Mouse (Mus musculus): ENCODE results near the gene Tmem170b.
"Not testable (repeated sequence)": the region's sequence is repeated elsewhere in the genome, so short reads cannot be mapped to it uniquely, and the experiment has no call there.

The Tmem170b gene

DNA sequence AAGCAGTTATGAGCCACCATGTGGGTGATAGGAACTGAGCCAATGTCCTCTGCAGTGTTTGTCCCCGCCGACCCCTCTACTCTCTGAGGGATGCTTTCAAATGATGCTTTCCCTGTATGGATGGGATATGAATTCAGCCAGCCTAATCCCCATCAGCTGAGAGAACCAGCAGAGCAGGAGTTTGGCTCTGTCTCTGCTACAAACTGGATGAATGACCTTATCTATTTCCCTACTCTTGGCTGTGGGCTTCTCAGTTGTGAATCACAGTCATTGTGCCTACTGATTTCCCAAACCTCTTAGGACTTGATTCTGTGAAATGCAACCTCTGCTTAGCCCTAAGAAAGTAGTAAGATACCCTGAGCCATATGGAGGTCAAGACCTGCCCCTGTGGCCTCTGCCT lies 64.2 kb downstream of the Tmem170b start:
- no peak for DNase-seq (ENCODE audit: low read depth, low spot score)

DNA sequence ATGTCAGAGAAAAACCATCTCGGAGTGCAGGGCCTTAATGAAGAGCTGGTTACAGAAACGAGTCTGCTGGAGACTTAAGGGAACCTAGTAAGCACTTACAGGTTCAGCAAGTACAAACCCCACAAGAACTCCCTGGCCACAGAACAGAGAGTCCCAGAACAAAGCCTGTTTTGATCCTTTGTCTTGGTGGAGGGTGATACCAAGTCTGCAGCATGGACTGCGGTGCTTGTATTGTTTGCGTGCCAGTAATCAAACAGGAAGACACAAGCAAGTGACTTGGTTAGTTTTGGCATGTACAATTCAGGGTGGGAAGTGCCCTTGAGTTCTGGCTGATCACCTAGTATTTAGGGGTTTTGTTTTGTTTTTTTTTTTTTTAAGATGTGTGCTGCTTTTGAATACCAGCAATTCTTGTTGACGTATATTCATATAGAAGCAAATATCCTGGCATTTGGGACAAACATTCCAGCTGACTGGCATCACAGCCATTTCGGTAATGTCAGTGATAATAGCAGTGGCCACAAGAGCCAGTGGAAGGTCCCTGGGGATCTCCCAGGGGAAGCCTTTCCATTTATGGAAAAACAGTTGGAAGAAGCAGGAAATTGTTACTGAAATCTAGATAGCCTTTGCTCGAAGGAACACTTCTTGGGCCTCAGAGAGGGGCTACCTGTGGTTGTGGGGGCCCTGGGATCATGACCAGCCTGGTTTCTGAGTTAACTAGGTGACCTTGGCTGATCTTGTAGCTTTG lies 64.9 kb downstream of the Tmem170b start:
- DNase-seq (ENCODE audit: low read depth, low spot score) = no peak

DNA sequence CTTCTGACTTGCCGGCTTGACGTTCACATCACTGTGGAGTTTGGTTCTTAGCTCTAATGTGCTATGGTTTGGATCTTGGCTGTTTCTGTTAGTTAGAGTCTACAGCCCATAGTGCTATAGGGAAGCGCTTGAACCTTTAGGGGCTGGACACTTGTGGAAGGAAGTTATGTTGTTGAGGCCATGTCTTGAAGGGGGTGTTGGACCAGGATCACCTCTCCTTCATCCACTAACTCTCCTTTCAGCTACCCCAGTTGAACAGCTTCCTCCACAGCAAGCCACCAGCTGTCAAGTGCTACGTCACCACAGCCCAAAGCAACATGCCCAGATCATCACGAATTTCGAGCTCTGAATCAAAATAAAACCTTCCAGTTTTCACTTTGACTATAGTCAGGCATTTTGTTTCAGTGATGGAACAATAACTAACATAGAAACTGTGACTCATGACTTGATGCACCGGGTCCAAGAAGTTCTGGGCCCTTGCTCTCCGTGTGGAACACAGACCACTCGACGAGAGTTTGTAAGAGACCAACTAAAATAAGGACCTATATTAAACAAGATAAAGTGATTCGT lies 65.5 kb downstream of the Tmem170b start:
- DNase-seq (ENCODE audit: low read depth, low spot score) = no peak

DNA sequence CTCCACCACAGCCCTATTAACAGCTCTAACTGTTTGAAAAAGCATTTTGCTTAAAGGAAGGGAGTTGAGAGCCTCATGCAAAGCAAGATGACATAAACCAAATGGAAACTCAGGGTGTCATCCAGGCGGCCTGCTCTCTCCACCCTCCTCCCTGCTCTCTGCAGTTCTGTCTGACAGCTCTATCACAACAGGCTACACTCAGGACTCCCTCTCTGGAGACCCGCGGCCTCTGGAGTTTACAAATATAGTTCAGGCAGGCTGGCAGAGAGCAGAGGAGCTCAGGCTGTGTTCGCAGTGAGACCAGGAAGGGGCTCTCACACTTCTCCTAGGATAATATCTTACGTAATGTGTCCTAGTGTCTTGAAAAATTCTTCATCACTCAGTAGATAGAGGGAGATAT lies 67.2 kb downstream of the Tmem170b start:
- DNase-seq (ENCODE audit: low read depth, low spot score) = not testable (repeated sequence)

DNA sequence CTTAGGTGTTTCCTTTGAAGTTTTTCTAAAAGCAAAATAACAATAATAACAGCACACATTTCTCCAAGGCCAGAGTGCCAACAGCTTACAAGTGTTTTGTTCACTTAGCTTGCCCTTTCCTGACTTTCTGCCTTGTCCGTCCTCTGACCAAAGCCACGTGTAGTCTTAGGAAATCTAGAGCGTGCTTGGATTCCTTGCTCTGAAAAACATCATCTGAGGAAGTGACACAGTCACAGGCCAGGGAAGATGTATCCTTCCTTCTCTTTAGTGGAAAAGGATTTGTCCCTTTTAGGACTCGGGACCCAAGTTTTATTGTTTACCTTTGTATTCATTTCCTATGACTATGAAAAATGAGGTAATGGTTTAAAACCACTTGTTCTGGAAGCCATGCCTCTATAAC lies 67.8 kb downstream of the Tmem170b start:
- no peak for DNase-seq (ENCODE audit: low read depth, low spot score)

DNA sequence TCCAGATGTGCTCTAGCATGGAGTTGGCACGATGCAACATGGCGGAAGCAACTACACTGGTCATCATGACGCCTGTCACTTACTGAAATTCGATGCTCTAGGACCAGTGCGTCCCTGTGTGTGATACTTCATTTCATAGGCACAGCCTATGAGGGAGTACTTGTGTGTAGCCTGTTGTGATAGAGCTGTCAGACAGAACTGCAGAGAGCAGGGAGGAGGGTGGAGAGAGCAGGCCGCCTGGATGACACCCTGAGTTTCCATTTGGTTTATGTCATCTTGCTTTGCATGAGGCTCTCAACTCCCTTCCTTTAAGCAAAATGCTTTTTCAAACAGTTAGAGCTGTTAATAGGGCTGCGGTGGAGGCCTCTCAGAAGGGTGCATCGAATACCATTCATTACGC lies 68.9 kb downstream of the Tmem170b start:
- not testable (repeated sequence) for DNase-seq (ENCODE audit: low read depth, low spot score)

DNA sequence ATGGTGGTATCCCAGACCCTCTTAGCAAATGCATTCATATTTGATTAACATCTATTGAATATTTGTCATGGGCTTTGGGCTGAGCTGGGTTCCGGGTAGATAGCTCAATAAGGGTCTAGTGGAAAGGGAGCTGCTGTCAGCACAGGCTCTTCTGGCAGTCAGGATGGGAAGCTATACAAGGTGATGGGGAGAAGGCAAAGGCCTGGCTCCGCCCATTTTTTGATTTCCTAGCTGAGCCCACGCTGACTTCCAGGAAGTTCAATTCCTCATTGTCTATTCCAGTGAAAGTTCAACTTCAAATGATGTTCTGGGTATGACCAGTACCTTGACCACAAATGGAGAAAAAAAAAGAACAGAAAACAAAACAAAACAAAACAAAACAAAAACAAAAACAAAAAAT lies 69.8 kb downstream of the Tmem170b start:
- DNase-seq (ENCODE audit: low read depth, low spot score) = no peak

DNA sequence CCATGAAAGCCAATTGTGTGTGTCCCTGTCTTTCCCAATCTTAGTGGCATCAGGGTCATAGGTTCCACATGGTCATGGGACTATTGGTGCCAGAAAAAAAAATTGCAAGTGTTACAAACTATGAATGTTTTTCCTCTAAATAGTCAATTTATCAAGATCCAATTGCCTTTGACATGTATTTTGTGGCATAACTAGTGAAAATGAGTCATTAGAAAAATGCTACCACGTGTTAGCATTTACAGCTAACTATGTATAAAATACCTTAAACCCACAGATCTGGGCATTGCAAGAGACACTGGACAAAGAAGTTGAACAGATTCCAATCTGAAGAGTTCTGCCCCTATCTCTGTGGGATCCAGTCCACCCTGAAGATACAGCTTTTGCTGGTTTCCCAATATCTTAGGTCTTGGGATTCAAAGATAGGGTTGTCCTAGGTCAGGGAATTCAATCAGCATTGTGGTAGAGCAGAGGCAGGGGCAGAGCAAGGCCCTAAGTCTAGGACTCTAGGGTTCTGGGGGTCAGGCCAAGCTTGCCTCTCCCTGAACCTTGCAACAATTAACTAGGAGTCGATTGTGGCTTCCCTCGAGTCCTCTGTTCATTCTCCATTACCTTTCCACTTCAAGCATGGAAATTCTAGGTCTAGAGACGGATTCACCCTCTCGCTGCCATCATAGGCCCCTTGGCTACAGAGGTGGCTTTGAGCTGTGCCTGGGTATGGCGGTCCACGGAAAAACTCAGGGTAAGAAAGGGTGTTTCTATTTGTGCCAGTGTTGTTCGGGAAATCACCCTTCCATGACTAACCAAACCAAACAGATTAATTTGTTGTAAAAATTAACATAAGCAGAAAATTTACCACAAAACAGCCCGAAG lies 70.5 kb downstream of the Tmem170b start:
- DNase-seq (ENCODE audit: low read depth, low spot score) = no peak

DNA sequence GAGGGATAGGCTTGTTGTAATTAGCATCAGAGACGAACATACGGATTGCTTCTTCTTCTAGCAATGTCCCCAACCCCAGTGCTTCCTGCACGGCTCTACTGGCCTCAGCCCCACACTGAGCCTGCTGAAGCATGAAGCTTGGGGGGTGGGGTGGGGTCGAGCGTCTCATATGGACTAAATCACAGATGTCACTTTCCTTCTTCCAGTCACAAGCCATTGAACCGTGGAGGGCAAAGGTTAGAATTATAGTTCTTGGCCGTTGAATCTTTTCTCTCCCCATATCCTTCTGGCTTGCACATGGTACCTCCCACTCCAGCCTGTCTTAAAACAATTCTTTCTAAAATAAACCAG lies 71.1 kb downstream of the Tmem170b start:
- DNase-seq (ENCODE audit: low read depth, low spot score) = no peak

DNA sequence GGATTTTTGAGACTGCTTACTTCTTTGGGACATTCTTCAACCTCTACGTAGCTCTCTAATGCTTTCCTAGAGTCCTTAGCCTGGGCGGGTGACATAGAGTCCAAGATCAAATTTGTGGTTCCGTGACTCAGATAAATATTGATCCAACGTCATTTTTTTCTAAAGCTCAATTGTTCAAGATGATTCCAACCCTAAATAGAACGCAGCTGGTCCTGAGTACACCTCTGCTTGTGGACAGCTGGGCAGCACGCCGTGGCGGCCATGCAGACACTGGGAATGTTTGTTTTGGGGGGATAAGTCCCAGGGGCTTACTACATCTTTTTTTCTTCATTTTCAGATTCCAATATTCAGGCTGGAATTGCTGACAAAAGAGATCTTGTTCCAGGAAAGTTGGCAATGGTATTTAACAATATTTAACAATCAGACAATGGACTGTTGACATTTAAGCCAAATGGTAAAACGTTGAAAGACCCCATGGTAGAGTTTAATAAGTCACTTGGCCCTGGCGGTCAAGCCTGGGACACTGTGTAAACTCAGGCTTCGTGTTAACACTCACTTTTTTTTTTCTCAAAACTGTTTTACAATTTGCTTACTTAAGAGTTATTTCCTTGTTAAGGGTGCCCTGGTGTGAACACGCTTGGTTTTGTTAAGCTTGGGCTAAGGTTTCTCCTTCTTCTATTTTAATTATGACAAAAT lies 75.3 kb downstream of the Tmem170b start:
- DNase-seq (ENCODE audit: low read depth, low spot score) = no peak

DNA sequence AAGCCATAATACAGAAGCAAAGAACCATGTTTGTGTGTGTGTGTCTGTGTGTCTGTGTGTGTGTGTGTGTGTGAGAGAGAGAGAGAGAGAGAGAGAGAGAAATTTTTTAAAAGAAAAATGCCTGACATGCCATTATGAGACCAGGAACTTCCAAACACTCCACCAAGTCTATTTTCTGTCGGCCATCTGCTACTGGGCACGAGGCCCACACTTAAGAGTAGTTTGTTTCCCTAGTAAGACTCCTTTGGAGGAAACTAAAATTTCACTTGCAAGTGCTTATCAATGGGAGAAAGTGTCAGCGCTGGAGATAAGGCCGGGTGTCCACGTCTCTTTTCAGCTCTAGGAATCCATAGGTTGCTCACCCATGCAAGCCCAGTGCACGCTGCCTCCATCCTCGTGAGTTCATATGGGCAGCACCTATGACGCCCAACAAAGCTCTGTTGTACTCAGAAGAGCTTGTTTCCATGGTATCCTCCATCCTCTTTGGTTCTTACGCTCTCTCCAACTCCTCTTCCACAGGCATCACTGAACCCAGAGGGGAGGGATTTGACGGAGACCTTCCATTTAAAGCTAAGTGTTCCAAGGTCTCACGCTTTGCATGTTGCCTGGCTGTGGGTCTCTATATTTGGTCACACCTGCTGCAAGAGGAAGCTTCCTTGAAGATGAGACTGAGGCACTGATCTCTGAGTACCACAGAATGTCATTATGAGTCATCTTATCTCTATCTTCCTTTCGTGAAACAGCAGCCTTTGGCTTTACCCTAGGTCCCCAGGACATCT lies 76.8 kb downstream of the Tmem170b start:
- no peak for DNase-seq (ENCODE audit: low read depth, low spot score)

DNA sequence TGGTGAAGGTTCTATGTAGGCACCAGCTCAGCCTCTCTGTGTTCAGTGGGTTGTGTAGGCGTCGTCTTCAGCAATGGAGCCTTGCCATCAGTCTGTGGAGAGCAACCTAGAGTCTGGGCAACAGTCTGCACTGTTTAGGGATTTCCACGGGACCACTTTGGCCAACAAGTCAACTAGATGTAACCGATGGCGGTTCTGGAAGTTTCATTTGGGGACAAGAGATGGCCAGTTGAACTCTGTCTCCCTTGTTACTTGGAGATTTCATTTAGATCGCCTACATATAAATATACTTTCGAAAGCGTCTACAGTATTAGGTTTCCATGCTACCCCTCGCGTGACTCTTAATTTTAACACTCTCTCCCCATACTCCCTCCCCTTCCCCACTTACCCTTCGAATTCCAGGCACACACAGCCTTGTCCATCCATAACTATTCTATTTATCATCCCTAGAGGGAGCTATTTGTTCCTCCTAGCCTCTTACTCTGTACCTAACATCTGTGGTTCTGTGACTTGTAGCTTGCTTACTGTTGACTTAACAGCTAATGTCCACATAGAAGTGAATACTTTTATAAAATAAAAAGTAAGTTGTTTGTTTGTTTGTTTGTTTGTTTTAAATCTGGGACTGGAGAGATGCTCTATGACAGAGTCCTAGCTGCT lies 77.8 kb downstream of the Tmem170b start:
- peak; percentile 27 for DNase-seq (ENCODE audit: low read depth, low spot score)

DNA sequence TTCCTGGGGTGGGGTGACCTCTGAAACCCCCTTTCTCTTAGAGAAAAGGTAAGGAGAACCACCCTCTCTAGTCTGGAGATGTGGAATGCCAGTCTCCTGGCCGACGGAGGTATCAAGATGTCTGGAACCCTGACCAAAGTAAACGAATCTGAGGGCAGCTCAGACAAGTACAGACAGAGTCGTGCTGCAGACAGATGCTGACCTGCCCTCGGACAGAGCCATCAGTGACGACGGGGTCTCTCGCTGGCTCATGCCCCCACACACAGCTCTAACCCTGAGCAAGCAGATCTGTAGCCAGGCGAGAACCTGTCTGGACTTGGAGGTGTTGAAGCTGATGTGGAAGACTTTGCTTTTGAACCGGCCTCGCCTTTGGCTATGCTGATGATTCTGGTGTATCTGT lies 79.8 kb downstream of the Tmem170b start:
- no peak for DNase-seq (ENCODE audit: low read depth, low spot score)

DNA sequence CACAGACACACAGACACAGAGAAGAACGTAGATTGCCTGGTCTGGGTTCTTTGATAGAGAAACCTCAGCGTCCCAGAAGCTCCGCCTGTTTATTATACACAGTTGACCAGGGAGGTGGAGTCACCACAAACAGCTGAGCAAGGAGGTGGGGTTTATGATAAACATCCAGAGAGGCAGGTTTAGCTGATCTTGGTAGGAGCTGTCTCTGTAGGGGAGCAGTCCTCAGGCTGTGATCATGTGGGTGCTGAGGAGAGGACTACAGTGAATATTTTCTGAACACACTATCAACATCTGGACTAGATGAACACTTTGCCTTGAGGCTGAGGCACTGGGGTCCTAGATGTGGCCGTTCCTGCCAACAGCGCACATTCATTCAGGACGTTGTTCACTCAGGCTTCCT lies 83.3 kb downstream of the Tmem170b start:
- DNase-seq (ENCODE audit: low read depth, low spot score) = no peak

DNA sequence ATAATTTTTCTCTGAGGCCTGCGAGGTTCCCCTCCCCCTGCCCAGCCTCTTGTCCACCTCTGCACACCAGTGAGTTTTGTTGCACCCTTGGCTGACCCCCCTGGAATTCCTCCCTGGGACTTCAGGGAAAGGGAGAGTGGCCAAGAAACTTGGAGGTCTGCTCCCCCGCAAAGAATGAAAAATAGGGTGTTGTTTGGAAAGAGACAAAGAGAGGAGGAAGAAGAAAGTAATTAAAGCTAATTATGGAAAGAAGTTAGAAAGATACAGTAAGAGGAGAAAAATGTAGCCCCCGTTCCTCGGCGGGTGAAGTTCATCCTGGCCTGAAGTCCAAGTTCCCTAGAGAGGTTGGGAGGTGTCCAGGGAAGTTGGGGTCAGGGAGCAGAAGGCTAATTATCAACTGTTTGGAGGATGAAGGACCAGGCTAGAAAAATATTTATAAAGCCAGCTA lies 83.9 kb downstream of the Tmem170b start:
- no peak for DNase-seq (ENCODE audit: low read depth, low spot score)
